Mouse (Mus musculus) kidney, postnatal 4 days (tissue): ENCODE results near the gene Cep128.

Experiments
- DNase-seq, 2 experiments: peaks; one replicate each; pipeline ENCODE4 v3.0.0; 2021; ENCODE audit warnings: mixed read lengths in 2 of 2

The Cep128 gene

GRCm38 (mm10) chr12:90954740-90955473 is 429.3 kb downstream of the Cep128 start:
- DNase-seq, result no peak
